Mouse (Mus musculus) thymus, postnatal 36 days (tissue): ENCODE measurements around the gene Pigh.
A peak's percentile ranks its signal among the peaks of the same experiment; 100 is the strongest.

Experiments used
- DNase-seq, 2 experiments: peaks; one replicate each; pipeline ENCODE4 v3.0.0; 2022; ENCODE audit warnings: mixed read lengths in 2 of 2

The Pigh gene

DNA sequence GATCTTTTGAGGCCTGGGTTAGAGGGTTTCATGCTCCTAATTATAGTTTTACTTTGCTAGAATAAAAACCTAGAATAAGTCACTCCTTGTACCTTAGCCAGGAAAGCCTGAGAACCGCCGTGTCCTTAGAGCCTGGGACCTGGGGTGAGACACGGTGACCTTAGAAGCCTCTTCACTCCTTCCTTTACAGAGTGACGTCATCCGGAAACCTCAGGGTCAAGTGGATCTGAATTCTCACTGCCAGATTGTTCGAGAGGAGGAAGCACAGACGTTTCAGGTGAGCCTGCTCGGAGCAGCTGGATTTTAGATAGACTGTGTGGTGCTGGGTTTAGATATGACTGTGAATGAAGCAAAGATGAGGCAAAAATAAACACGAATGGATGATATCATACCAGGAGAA, 23.0 kb downstream of the Pigh start:
- DNase-seq: no peak

DNA sequence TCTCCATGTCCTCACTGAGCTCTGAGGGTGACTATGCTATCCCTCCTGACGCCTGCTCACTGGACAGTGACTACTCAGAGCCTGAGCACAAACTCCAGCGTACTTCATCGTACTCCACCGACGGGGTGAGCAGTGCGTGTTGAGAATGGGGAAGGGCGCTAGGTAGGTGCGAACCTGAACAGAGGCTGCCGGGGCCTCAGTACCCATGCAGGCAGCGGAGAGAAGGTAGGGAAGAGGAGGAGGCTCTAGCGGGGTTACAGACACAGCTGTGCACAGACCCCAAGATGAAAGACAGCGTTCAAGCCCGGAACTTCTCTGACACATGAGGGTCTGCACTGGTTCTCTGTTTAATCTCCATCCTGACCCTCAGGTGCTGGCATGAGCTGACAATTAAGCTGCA, 25.0 kb downstream of the Pigh start:
- DNase-seq: peak; percentile 43 to 56

DNA sequence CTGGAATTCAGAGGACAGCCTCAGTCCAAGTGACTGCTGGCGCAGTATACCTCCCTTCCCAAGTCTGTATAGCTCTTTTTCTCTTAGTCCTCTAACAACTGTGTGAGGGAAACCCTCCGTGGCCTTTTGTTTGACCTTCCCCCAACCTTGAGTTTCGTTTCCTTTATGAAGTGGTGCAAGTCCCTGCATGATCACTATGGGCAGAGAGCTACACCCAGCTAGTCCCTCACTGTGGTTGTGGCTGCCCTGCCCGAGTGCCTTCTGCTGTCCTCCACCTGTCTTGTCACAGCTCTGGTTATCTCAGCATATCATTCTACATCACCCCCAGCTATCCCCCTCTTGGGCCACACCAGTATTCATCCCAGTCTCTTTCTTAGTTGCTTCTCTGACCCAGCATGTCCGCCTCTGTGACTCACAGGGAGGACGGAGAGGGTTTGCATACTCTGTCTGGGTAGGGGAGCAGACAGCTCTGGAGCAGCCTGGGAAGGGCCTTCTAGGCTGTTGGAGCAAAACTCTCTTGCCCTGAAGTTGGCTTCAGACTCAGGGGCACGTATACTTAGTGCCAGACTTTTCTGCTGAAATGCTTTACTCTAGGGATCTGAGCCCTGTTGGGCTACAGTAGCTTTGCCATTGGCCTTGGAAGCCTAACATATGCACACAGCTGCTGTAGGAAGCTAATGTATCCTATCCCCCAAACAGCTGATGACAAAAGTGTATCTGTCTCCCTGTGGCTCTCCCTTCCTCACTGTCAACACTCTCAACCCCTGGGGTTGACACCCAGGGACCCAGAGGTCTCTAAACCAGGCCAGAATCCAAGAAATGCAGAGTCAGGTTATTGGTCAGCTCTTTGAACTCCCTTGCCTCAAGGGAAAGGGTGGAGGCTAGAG, 28.4 kb downstream of the Pigh start:
- DNase-seq: no peak

DNA sequence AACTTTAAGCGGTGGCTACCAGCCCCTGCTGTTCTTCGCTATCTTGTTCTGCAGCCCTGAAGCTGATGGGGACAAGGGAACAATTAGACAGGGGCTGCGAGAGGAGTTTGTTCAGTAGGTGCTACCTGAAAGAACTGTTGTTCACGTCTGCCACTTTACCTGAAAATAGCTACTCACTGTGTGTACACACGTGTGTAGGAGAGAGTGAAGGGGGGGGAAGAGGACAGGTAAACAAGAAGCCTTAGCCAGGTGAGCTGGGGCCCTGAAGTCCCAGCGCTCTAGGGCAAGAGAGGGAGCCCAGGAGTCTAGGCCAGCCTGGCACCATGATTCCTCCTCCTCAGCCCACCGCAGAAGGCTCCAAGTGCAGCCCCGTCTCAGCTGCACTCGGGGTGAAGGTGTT, 29.3 kb downstream of the Pigh start:
- no peak for DNase-seq

DNA sequence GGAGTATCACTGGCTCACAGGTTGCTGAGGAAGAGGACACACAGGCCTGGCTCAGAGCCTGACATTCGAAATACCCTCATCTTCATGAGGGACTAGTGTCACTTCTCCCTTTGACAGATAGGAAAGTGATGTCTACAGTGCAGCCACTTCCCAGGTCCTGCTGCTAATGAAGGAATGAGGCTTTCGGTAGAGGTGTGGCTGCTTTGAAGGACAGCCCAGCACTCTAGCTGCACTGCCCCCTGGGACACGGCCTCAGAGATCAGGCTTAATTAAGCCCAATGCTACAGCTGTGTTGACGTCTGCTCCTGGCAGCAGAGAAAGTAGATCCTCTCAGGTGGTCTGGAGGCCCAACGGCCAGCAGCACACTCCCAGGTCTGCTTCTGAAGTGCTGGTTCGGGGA, 29.9 kb downstream of the Pigh start:
- no peak for DNase-seq

DNA sequence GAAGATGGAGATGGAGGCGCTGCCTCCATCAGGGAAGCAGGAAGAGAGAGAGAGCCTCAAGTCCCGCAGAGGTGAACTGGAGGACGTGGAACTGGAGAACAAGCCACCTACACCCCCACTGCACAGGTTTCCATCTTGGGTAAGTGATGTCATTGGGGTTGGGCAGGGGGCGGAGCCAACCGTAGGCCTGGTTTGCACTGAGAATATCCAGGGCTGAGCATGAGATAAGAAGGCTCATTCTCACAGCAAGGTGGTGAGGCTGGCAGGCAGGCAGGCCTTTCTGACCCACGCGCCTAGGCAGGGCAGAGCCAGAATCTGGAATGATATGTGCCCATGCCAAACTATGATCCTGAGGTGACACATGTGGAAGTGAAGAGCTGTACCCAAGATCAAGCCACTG, 34.2 kb downstream of the Pigh start:
- peak; percentile 20 to 27 for DNase-seq

DNA sequence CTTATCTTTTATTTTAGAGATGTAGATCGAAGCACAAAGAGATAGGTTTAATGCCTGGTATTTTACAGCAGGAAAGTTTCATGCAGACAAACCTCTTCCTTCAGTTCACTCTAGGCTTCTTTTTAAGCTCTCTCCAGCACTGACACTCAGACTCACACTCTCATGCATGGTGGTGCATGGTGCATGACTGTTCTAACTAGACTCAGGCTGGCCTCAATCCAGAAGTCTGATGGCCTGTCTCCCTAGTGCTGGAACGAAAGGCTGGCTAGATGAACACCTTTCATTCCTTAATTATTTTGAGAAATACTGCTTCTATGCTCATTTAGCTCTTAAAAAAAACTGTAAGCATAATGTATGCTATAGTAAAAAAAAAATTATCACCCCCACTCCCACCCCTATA, 37.4 kb downstream of the Pigh start:
- DNase-seq: no peak

DNA sequence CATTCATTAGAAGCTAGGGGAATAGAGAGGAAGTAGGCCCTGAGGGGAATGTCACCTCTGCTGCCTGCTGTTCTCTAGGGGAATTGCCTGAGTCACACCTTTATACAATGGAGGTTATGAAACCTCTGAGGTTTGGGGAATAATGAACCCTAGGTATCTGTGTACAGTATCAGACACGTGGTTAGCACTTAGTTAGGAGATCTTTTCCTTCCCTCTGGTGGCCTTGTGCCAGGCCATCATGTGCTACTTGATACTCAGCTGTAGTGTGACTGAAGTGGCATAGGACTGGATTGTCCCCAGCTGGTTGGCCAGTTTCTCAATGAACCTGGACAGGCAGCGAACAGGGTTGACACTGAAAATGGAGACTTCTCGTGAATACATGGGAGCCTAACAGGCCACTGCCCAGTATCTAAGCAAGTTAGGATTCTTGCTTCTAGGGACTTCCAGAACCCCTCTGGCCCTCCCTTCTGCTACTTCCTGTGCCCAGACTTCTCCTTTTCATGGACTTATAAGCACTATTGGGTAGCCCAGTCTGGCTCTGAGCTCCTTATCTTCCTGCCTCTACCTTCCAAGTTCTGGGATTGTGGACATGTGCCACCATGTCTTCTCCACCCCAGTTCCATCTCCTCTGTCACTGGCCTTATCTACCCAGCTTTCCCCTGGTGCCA, 38.8 kb downstream of the Pigh start:
- no peak for DNase-seq

DNA sequence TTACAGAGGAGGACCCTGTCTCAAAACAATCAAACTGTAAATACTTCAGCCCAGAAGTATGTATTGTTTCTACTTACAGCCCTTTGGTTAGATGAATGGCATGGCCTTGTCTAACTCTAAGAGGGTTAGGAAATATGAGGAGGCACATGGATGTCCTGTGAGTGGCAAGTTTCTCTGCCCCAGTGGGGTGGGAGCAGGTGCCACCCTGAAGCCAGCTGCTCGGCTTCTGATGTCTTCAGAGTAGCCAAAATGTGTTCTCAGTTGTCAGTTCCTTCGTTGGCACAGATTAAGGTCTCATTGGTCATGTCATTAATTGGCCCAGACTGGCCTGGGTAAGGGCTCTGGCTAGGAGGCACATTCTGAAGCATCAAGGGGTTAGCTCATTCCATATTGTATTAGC, 39.6 kb downstream of the Pigh start:
- DNase-seq: no peak

DNA sequence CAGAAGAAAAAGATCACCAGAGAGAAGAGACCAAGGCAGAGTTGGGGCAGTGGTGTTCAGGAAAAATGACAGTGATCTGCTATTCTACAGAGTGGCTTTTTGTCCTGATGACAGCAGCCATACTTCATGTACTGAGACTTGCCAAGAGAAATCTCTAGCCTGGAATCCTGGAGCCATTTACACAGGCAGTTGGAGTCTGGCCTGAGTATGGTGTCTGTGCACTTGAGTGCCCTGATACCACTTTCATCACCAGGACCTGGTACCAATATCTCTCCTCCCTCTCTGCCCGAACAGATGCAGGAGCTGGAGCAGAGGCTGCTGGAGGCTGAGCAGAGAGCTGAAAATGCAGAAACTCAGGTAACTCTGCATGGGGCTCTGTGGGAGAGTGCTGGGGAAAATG, 40.6 kb downstream of the Pigh start:
- DNase-seq: no peak

DNA sequence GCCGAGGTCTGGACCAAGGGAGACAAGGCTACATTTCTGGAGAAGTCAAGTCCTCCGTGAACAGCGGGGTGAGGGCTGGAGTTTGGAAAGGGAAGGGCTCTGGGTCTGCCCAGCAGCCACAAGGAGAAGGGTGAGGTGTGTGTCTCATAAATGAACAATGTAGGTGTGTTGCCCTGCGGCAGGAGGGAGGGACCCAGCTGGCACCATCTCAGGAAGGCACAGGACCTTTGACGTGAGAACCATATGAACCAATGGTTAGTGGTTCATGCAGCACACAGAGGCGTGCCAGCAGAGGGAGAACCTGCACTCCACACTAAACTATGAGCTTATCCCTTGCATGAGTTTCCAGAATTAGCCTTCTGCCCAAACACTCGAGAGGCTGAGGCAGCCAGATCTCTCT, 42.2 kb downstream of the Pigh start:
- no peak for DNase-seq

DNA sequence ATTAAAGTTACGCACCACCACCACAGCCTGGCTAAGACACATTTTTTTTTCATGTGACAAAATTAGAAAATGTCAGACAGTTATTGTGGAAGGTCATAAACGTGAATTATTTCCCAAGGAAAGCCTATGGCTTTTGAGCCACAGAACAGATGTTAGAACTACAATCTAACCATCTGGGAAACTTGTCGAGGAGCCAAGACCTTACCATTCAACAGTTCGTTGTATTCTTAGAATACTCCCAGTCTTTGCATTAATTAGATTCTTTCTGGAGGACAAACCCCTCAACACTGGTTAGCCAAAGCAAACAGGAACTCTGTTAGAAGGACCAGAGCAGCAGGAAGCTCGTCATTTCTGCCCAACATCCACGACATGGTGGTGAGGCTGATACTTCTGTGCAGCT, 43.3 kb downstream of the Pigh start:
- DNase-seq: no peak

DNA sequence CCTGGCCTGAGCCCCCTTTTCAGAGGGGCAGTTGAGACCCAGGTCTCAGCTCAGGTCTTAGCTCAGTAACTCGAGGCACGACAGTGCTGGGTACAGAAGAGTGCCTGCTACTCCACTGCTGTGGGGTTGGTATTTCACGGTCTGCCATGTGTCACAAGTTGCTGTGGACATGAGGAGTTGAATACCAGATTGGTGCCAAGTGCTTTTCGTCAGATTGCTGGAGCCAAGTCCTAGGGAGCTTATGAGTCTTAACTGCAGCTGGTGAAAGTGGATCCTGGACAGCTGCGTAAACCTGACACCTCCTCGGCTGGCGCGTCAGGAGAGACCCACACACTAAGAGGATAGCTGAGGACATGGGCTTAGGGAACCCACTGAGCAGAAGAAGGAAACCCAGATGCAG, 44.8 kb downstream of the Pigh start:
- no peak for DNase-seq

DNA sequence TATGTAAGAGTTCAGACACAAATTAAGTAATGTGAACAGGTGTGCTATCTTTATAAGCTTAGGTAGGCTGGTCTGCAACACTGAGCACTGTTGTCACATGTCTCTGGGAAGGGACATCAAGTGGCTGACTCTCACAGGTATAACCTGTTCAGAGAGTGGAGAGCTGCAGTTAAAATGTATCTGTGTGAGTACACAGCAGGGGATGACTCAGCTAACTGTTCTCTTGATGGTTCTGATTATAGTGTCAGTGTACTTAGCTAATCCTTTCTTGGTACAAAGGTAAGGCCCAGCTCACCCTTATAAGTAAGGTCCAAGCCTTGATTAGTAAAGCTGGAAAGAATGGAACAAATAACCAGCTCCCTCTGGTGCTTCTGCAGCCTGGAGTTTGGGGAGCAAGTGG, 48.0 kb downstream of the Pigh start:
- DNase-seq: no peak

DNA sequence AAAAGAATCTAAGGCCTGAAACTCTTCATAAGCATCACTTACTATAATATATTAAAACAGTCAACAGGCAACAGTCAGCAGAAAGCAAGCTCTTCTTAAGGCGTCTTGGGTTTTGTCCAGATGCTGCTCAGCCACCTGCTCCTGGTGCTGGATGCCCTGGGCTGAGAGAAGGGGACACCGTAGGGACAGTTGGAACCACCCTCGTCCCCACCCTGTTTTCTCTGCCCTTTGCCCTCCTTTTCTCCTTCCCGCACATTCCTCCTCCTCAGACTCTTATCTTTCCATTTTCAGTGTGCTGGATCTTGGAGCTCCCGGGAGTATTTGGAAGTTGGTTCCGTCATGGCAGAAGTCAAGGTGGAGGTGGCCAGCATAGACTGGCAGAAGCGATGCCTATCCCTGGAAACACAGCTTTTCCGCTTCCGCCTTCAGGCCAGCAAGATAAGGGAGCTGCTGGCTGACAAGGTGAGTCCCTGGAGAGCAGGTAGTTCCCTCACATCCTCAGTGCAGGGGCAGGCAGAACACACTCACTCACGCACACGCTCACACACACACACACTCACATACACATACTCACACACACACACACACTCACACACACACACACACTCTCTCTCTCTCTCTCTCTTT, 49.1 kb downstream of the Pigh start:
- no peak for DNase-seq

DNA sequence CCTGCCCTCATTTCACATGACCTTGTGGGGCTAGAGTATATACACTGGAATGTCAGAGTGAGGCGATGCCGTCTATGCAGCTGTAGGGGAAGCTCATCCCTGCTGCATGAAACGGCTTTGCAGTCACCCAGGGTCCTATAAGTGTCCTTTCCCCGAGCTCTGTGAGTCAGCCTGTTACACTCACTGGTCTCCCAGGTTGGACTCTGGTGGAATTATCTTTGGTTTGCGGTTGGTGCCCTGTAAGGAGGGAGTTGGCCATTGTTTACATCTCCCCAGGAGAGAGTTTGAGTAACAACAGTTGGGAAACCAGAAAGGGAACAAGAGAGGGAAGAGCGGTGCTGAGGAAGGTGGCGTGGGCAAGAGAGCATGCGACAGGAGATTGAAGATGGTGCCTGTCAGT, 49.7 kb downstream of the Pigh start:
- no peak for DNase-seq

DNA sequence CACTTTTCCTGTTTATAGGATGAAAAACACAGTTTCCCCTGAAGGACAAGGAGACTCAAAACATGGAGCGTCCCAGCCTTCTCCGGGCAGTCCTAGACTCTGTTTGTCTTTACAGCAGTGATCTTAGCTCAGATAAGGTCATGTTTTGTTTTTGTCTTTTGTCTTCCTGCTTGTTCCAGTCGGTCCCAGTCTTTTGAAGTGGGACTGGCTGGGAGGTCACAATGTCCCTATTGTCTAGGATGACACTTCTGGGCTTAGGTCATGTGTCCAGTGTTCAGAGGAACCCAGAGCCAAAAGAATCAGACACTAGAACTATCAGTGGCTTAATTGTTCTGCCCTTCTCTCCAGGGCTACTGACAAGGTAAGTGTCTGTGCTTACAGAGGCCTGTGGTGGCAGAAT, 54.1 kb downstream of the Pigh start:
- no peak for DNase-seq

DNA sequence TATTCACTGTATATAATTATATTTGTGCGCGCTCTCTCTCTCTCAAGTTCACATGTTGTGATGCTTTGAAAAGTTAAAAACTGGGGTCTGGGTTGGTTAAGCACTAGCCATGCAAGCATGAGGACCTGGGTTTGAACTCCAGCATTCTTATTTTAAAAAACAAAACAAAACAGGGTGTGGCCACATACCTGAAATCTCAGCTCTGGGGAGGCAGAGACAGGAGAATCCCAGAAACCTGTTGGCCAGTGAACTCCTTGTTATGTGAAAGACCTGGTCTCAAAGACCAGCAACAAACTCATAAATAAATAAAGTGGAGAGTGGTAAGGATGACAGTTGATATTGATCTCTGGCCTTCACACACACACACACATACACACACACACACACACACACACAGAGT, 55.1 kb downstream of the Pigh start:
- no peak for DNase-seq
